In the genomic region with DNA sequence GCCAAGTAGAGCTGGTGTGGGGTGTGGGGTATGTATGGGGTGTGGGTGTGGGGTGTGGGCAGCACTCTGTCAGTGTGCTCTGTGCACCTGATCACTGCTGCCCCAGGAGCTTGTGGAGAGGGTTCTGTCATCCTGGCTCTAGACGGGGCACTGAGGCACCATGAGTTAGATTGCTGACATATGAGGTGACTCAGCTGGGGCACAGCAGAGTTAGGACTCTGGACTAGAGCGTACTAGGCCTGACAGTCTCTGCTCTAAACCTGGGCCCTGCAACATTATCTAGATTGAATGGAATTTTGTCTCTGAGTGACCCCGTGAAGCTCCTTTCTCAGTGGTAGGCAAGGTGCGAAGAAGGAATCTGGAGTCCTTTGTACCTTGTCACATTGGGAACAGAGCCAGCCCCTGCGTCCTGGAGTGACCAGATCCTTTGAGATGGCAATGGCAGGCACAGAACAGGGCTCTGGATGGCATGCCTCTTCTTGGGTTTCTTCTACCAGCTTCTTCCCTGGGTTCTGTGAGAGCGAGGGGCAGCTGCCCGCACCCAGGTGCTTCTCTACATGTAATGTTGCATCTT, we compare ENCODE assay signal across 19 mouse cellular contexts. TPM values are rescaled to one million over a fixed set of nuclear protein-coding genes. Genes with fewer than 3 reads are reported as not detected.
DNase-seq lines count a peak whose midpoint lies in the region; ATAC-seq lines count a peak whose summit lies in the region.
"Had no signal": no experiment of that assay in that cellular context is flagged by ENCODE, and none has a peak within 500 bp of the region (broad histone marks: within the 10 kb centered on the region; RNA-seq: fewer than 3 reads in every experiment).

No protein-coding gene starts in this region.

- peaks cover 19% of the 10 kb centered on the region for H3K4me1 ChIP-seq in hindbrain, embryonic 12.5 days
- H3K4me1 ChIP-seq in hindbrain, embryonic 13.5 days (replicated peaks), result peaks cover 45% of the 10 kb centered on the region
- H3K4me1 ChIP-seq in midbrain, embryonic 10.5 days, result peaks cover 5% of the 10 kb centered on the region
- peaks cover 2% of the 10 kb centered on the region; the same call in 1 of the 2 replicates for H3K4me1 ChIP-seq in midbrain, embryonic 16.5 days (ENCODE audit: control insufficient read depth, insufficient read depth, low read length)

- no peaks in the 10 kb centered on the region for H3K27me3 ChIP-seq in hindbrain, embryonic 12.5 days
- H3K27me3 ChIP-seq in hindbrain, embryonic 13.5 days, result no peaks in the 10 kb centered on the region
- no peaks in the 10 kb centered on the region for H3K27me3 ChIP-seq in midbrain, embryonic 10.5 days (ENCODE audit: low read depth, poor library complexity, severe bottlenecking)
- no peaks in the 10 kb centered on the region for H3K27me3 ChIP-seq in midbrain, embryonic 16.5 days (ENCODE audit: control insufficient read depth, insufficient read depth, low read depth, low read length)
- H3K27me3 ChIP-seq: heart, embryonic 15.5 days; liver, embryonic 15.5 days; megakaryocyte, embryonic 14.5 days; Patski had no signal

- no peak overlapping the region for H3K4me3 ChIP-seq in hindbrain, embryonic 12.5 days
- no peak overlapping the region for H3K4me3 ChIP-seq in hindbrain, embryonic 13.5 days
- no peak overlapping the region for H3K4me3 ChIP-seq in midbrain, embryonic 10.5 days
- no peak overlapping the region for H3K4me3 ChIP-seq in midbrain, embryonic 16.5 days (ENCODE audit: low read depth, low read length)
- H3K4me3 ChIP-seq: heart, embryonic 15.5 days; hindbrain, embryonic 10.5 days; liver, embryonic 15.5 days had no signal

- no peak overlapping the region for H3K4me2 ChIP-seq in hindbrain, embryonic 12.5 days (replicated peaks)
- H3K4me2 ChIP-seq in hindbrain, embryonic 13.5 days, result no peak overlapping the region
- H3K4me2 ChIP-seq in midbrain, embryonic 16.5 days (ENCODE audit: low read length), result no peak overlapping the region
- H3K4me2 ChIP-seq: heart, embryonic 15.5 days; liver, embryonic 15.5 days had no signal

- 90% methylated on average over 7 of the region's 7 CpGs for WGBS in hindbrain, embryonic 12.5 days
- 89% methylated on average over 7 of the region's 7 CpGs for WGBS in hindbrain, embryonic 13.5 days
- 89% methylated on average over 7 of the region's 7 CpGs for WGBS in midbrain, embryonic 10.5 days
- WGBS in midbrain, embryonic 16.5 days, result 86% methylated on average over 7 of the region's 7 CpGs

- peak; percentile 12 for DNase-seq in urinary bladder, postnatal 14 days (ENCODE audit: low spot score)
- no peak for DNase-seq in urinary bladder, postnatal 36 days (ENCODE audit: low spot score in 2 of 2)
- DNase-seq in kidney, postnatal 14 days, result peak; percentile 69
- DNase-seq in midbrain, embryonic 10.5 days (ENCODE audit: low spot score), result no peak
- DNase-seq: cerebellum, adult 9-11 months; embryo, embryonic 11 days; left cerebral cortex, postnatal 4 days; lung, postnatal 14 days; right cerebral cortex, adult 18-20 months; thymus, adult 18-20 months had no signal

- H3K9ac ChIP-seq in hindbrain, embryonic 12.5 days, result 0 out of 2 replicates have a peak overlapping the region, but pooled peaks have one; percentile 5
- H3K9ac ChIP-seq in hindbrain, embryonic 13.5 days, result no peak overlapping the region
- H3K9ac ChIP-seq in midbrain, embryonic 16.5 days (ENCODE audit: low read depth, low read length), result no peak overlapping the region
- H3K9ac ChIP-seq: heart, embryonic 15.5 days; liver, embryonic 15.5 days had no signal

- H3K9me3 ChIP-seq in hindbrain, embryonic 12.5 days (replicated peaks), result no peaks in the 10 kb centered on the region
- H3K9me3 ChIP-seq in hindbrain, embryonic 13.5 days, result no peaks in the 10 kb centered on the region
- H3K9me3 ChIP-seq in midbrain, embryonic 10.5 days (replicated peaks), result no peaks in the 10 kb centered on the region
- peaks cover 3% of the 10 kb centered on the region; the same call in 1 of the 2 replicates for H3K9me3 ChIP-seq in midbrain, embryonic 16.5 days (replicated peaks; ENCODE audit: control insufficient read depth, low read length, poor library complexity, severe bottlenecking)
- H3K9me3 ChIP-seq: heart, embryonic 15.5 days; hindbrain, embryonic 10.5 days; liver, embryonic 15.5 days; megakaryocyte, embryonic 14.5 days had no signal

- no peaks in the 10 kb centered on the region for H3K36me3 ChIP-seq in hindbrain, embryonic 12.5 days
- no peaks in the 10 kb centered on the region for H3K36me3 ChIP-seq in hindbrain, embryonic 13.5 days
- peaks cover 16% of the 10 kb centered on the region; the same call in 1 of the 2 replicates for H3K36me3 ChIP-seq in midbrain, embryonic 10.5 days
- no peaks in the 10 kb centered on the region for H3K36me3 ChIP-seq in midbrain, embryonic 16.5 days (ENCODE audit: control insufficient read depth, insufficient read depth, low read length)
- H3K36me3 ChIP-seq: heart, embryonic 15.5 days; liver, embryonic 15.5 days had no signal

- no peak overlapping the region for H3K27ac ChIP-seq in hindbrain, embryonic 12.5 days
- no peak overlapping the region for H3K27ac ChIP-seq in hindbrain, embryonic 13.5 days
- H3K27ac ChIP-seq in midbrain, embryonic 10.5 days (replicated peaks), result no peak overlapping the region
- no peak overlapping the region for H3K27ac ChIP-seq in midbrain, embryonic 16.5 days (ENCODE audit: low read length)
- H3K27ac ChIP-seq: heart, embryonic 15.5 days; hindbrain, embryonic 10.5 days; liver, embryonic 15.5 days had no signal

- ATAC-seq in hindbrain, embryonic 12.5 days (ENCODE audit: low FRiP score), result no peak
- no peak for ATAC-seq in hindbrain, embryonic 13.5 days (ENCODE audit: low FRiP score)
- no peak for ATAC-seq in midbrain, embryonic 16.5 days
- ATAC-seq: activated CD4-positive, CD25-positive, alpha-beta regulatory T cell, adult 4 months; Patski had no signal

RNA-seq across cellular contexts. Expression of gene Dcun1d4, which starts 20.2 kb away (rescaled TPM):
- polyA plus RNA-seq in hindbrain, embryonic 12.5 days (2016; fragmentation: Nextera tagmentation; extraction: Ambion mirVana), result 58.4 and 67.4 TPM in 2 replicates
- 53.0 and 59.4 TPM in 2 replicates for polyA plus RNA-seq in hindbrain, embryonic 13.5 days (2015; fragmentation: Nextera tagmentation; extraction: Ambion mirVana)
- 46.0 and 54.9 TPM in 2 replicates for polyA plus RNA-seq in midbrain, embryonic 10.5 days (2016; fragmentation: Nextera tagmentation; extraction: Ambion mirVana)
- polyA plus RNA-seq in midbrain, embryonic 16.5 days (2015; fragmentation: Nextera tagmentation; extraction: Ambion mirVana), result 51.5 and 56.3 TPM in 2 replicates

Comparison
In these comparisons a context has a peak if more than half of its experiments do, and no peak if none do; other contexts are left out.
1. DNase-seq: peak in urinary bladder, postnatal 14 days (single experiment) and kidney, postnatal 14 days (single experiment); none in urinary bladder, postnatal 36 days (0 of 2) and midbrain, embryonic 10.5 days (single experiment).